Mouse (Mus musculus): ENCODE measurements around the gene Cnr2.

Cnr2 gene

DNA sequence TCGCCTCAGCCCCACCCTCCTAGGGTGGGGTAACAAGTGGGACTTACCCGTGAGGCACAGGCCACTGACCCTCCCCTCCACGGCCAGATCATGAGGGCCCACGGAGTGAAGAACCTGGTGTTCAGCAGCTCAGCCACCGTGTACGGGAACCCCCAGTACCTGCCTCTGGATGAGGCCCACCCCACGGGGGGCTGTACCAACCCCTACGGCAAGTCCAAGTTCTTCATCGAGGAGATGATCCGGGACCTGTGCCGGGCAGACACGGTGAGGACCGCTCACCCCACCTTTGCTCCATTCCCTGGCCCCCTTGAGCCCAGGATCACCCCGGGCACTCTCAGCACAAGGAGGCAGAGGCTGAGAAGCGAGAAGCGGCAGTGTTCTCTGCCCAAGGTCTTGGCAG lies 71.1 kb downstream of the Cnr2 start:
- no peak for DNase-seq (ENCODE audit: low read depth)

- no peak for DNase-seq (ENCODE audit: low read depth)
Measured at GRCm38 (mm10) chr4:135967086-135967760, 72.0 kb downstream of the Cnr2 start.

GRCm38 (mm10) chr4:135968271-135968869 lies 73.2 kb downstream of the Cnr2 start:
- no peak for DNase-seq (ENCODE audit: low read depth)

DNA sequence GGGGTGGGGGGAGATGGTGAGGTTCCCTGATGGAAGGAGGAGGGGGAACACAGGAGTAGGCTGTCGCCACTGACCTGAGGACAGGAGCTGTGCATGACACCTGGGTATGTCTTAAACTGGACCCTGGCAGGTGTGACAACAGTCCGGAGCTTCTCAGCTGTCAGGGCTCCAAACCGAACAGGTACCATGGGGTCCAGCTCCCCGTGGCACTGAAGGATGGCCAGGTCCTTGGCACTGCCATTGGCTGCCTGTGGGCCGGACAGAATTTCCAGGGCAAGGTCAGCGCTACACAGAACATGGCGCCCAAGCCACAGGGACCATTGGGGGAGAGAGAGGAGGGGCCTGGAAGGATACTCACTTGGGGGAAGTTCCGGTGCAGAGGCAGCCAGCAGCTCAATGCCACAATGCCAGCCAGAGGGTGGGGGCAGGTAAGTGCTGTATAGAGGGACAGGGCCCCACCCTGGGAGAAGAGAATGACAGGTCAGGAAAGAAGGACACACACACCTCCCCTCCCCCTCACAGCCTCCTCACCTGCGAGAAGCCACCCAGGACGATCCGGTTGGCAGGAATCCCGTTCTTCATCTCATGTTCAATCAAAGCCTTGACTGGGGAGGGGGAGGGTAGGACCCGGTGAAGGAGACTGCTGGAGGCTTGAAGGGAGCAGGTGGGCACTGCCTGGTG lies 74.0 kb downstream of the Cnr2 start:
- DNase-seq (ENCODE audit: low read depth): no peak

Data from NIH3T3 (cell line).